Mouse (Mus musculus) spleen, postnatal 36 days (tissue): ENCODE data around the gene Ppp1r21.

Experiments
- DNase-seq, 2 experiments: peaks; one replicate each; pipeline ENCODE4 v3.0.0; 2022; ENCODE audit warnings: low spot score in 2 of 2, mixed read lengths in 1 of 2

Gene Ppp1r21

DNA sequence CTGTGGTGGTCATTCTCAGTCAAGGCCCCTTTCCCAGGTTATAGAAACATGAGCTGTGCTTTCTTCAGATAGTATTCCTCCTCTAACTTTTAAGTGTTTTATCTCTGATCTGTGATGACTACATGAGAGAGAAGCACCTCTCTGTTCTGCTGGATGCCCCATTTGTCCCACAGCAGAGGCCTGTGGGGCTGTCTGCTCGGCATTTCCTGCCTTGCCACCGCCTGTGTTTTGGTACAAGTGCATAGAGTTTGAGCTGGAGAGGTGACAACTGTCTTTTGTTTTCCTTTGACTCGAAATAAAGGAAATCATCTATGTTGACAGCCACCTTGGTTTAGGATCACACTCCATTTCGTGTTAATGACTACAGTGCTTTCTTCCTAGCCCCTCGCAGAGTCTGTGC, 44.9 kb downstream of the Ppp1r21 start:
- DNase-seq: no peak

DNA sequence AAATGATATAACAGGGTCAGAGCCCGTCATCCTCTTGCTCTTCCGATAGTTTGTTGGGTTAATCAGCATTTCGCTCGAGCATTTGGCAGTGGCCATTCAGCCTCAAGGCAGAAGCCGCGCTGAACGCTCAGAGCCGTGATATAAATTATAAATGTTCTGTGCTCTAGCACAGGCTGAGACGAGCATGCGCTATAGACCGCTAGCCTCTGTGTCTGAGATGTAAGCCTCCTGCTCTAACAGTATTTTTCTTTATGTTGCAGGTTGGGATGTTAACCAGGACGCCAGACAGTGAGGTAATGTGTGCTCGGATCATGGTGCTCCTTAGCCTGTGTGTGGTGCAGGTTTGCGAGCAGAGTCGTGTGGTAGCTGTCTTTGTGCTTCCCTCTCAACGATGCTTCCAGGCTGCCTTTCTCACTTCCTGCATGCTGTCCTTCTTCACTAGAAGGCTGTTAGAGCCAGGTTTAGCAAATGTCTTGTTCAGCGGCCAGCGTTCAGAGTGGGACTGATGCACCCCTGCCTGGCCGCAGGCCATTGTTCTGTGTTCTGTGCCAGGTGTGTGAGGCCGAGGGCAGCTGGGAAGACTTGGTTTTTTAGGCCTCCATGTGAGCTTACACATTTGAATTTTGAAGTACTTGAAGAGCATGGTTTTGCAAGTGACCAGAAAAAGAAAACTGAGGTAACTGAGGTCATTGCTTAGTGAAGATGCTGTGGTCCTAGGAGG, 48.8 kb downstream of the Ppp1r21 start:
- no peak for DNase-seq

DNA sequence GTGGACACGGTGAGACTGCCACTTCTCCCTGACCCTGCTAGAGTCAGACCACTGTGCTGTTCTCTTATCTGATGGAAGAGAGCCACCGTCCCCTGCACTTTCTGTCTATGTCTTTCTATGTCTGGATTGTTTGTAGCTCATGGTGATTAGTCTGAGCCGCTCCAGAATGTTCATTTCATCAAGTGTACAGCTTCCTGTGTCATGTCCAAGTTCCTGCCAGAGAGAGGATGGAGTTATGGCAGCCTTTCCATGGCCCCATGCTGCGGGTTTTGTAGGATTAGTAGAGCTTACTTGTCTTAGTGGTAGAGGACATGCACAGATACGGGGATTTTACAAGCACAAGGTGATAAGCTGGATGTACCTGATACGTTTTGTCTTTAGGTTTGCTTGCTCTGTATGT, 50.6 kb downstream of the Ppp1r21 start:
- DNase-seq: no peak

DNA sequence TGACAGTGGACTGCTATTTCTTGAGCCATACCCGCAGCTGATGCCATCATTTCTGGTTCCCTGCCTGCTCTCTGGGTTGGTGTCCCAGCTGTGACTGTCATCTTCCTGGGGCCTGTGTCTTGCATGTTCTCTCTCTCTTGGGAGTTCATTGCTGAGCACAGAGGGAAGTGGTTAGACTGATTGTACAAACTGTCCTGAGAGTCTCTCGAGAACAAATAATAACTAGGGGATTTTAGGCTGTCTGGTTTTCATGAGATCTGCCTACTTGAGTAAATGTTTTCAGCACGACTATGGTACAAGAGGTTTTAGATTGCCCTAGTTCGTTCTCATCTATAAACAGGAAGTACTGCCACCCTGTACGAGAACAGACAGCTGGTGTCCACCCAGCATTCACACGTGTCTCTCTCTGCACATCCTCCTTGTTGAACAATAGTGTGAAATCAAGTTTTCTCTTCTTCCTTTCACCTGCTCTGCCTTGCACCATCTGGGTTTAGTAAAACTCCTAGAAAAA, 51.6 kb downstream of the Ppp1r21 start:
- DNase-seq: peak; percentile 71 to 85

DNA sequence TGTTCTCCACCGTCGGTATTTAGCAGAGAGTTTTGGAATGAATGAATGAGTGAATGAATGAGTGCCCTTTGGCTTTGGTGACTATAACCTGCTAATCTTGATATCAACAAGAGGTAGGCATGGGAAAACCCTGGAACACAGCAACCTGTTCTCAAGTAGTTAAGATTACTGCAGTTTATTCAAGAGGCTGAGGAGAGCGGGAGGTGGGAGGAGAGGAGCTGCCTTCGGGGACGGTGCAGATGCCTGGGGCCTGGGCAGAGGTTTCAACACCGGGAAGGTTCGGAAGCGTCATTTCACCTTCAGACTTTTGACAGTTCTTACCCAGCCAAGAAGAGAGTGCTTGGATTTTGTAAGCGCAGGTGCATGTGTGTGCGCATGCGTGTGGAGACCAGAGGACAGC, 53.1 kb downstream of the Ppp1r21 start:
- no peak for DNase-seq

DNA sequence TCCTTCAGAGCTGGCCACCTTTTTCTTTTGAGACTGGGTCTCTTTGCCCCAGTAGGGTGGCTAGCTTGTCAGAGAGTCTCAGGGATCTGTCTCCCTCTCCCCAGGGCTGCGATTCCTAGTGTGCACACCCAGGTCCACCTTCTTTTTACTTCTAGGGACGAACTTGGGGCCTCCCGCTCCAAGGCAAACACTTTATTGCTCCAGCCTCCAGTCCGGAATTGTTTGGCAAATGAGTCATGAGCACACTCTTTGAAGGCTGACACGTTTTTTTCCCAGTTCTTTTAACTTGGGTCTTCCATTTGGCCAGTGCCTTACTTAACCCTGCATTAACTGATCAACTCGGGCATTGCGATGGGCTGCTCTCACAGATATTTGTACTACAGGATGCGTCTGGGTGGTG, 53.5 kb downstream of the Ppp1r21 start:
- DNase-seq: no peak

DNA sequence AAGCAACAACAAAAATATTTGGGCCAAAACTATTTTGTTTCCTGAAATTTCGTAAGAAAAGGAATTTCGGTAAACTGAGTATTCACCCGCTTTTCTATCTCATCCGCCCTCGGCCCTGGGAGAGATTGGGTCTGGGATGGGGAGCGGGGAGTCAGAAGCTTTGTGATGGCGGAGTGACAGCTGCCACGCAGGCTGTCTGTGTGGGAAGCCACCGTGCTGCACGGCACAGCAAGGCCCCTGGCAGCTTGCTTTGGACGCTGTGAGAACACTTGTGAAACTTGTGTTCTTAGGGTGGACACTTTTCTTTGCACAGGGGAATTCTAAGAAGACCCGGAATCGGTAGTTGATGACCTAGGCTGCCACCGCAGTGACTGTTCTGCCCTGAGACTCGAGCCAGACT, 57.5 kb downstream of the Ppp1r21 start:
- no peak for DNase-seq

DNA sequence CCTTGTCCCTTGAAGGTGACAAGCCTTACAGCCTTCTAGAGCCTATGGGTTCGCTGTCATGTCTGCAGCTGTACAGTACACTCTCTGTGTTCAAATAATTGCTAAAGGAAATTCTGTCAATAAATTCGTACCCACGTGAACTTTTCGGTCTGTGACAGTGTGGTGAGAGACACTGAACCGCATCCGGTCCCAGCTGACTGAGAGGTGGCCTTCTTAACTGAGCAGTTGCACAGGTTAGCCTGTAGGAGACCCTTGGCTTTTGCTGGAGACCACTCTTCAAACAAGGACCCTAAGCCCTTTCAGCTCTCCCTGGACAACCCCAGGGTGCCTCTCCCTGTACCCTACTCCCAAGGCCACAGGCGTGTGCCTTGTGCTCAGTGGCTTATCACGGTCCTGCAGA, 58.3 kb downstream of the Ppp1r21 start:
- no peak for DNase-seq

DNA sequence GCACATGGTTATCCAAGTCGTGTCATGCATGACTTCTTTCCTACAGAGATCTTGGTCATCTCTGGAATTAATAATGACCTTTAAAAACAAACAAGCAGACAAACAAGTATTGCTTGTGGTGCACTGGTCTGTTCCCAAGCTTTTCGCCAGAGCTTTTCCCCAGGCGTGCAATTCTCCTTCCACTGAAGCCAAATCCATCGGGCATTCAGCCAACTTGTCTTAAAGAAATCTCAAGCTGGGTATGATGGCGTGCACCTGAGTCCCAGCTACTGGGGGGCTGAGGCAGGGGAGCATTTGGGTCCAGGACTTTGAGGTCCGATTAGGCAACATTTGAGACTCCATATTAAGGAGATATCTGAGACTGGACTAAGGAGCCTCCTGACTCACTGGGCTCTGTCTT, 60.3 kb downstream of the Ppp1r21 start:
- DNase-seq: no peak

DNA sequence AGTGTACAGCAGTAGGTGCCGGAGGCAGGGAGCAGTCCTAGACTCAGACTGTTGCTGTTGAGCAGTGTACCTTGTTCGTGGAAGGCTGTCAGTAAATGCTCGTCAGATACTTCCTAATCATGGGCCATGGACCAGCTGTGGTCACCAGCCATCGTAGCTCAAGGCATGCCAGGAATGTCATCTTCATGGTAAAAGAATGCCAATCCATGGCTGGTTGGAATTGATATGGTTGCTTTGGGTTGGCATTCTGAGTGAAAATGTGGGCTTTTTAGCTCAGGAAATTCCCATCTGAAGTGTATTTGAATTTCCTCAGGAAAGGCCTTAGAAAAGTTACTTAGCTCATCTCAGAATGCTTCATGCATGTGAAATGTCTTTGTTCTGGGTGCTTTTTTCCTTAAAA, 65.2 kb downstream of the Ppp1r21 start:
- DNase-seq: no peak

DNA sequence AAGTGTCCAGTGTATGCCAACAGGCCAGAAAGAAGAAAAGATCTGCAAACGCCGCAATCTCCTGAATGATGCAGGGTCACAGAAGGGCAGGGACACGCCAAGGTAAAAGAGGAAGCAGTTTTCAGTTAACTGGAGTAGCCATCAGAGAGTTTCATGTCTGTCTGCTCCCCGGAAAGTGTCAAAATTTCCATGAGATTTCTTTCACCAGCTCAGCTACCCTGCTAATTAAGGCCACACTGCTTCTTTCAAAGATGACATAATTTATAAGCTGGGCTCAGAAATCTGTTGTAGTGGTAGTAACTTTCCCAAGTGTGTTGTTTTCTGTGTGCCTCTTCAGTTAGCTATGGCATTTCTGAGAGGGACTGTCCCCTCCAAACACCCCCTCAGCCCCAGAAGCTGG, 66.2 kb downstream of the Ppp1r21 start:
- DNase-seq: no peak

DNA sequence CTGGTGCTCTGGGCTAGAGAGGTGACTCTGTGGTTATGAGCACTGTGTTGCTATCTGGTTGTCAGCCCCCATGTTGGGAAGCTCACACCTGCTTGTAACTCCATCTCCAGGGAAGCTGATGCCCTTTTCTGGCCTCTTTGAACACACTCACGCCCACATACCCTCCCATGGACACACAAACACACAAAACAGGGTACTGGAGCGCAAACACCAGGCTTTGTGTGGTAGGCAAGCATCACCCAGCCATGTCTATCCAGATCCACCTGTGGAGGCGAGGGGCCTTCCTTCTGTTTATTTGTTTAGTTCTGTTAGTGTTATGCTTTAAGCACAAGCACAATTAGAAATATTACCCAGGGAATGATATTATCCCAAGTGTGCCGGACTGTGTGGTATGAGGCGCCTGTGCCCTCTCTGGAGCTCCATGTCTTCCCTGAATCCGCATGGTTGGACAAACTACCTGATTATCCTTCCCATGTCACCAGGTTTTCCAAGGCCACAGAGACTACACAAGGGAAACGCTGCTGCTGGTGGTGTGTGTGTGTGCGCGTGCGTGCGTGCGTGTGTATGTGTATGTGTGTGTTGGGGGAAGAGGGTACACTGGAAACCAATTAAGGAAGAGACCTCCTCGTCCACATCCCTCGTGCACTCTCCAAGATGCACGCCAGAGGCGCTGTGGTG, 66.8 kb downstream of the Ppp1r21 start:
- no peak for DNase-seq

DNA sequence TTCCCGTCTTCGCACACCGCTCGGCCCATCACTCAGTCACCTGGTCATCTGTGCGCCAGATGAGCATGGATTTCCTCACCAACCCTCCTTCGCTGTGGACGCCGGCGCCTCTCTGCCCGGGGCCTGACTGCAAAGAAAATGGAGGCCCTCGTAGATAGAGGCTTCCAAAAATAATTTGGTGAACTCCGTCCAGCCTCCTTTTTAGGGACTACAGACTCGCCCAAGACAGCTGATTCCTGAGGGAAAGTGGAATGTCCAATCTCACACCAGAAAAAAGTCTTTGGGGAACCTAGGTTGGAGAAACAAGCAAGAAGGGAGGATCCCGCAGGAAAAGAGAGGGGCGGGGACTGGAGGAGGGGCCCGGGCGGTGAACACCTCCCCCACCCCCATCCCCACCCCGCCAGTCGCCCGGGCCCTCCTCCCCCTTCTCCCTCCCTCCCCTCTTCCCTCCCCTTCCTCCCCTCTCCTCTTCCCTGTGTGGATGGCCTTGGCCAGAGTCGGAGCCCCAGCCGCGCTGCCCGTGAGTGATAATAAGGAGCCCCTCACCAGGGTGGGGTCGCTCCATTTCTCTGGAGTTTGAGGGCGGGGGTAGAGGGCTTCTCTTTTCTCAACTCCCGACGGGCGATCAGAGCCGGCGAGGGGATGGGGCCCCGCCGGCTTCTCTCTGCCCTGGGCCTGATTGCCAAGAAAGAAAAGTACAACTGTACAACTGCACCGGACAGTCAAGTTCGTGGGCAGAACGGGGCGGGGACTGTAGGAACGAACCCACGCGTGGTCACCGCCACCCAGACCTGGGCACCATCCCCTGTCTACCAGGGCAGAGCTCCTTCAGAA, 67.5 kb downstream of the Ppp1r21 start, which contains the start of gene Ston1:
Gene Ston1 (plus strand): TSS at position 463 of the 834 bp plus-strand sequence.
- DNase-seq: peak; percentile 47 to 58

DNA sequence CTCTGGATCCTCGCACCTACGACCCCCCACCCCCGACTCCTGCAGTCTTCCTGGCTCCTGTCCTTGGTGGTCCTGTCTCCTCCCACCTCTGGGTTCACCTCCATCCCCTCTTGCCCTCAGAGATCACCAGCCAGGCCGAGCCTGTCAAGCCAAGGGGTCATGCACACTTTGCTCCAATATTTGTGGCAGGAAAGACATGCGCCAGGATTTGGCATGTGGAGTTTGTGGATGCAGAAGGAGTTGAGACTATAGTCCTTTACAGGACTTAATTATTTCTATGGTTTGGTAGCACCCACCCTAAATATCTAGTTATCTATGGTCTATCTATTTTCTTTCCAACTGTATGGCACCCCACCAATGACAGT, 68.1 kb downstream of the Ppp1r21 start:
- DNase-seq: no peak

DNA sequence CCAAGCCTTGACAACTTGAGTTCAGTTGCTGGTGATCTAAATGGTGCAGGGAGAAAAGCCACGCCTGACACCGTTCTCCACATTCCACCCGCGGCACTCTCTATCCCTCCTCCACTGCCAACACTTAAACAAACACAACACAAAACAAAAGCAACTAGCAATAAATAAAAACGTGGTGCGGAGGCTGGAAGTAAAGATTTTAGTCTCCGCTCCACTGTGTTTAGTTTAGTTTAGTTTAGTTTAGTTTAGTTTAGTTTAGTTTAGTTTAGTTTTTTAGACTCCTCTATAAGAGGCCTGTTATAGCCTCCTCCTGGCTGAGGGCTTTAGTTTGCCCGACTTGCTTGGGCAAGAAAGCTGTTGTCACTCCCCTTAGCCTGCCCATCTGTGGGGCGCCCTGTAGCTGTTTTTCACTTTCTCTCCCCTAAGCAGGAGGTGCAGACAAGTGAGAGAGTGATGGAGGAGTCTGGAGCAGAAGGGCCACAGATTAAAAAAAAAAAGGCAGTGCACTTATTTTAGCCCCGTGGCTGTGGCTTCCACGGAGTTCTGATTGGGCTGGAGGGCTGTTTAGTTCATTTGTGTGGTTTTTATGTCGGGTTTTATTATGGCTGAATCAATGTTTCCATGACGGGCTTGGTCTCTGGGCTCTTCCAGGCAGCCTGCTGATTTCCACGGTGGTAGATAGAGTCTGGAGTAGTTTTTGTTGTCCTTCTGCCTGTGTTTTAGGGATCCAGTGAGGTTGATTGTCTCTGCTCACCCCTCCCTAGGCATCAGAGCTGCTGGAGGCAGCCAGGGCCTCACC, 68.9 kb downstream of the Ppp1r21 start:
- DNase-seq: no peak

DNA sequence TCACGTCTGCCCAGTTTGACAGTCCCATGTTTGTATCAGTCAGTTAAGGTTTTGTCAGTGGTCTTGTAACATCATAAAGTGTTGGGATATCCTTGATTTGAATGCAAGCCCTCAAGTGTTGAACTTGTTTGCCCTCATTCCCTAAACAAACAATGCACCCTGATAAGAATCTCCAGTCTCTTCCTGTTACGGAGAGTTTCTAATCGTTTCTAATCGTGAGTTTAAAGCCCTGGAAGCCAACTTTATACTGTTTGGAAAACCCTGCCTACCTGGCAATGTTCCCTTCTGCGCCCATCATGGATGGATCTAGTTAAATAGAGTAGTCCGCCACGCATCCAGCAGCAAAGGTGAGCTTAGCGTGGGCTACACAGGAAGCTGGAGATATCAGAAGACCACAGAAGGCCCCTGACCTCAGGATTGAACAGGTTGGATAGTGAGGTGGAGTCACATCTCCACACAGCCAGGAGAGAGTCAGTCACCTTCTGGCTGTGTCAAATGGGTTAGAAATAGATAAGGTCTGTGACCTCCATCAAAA, 70.6 kb downstream of the Ppp1r21 start:
- DNase-seq: no peak

DNA sequence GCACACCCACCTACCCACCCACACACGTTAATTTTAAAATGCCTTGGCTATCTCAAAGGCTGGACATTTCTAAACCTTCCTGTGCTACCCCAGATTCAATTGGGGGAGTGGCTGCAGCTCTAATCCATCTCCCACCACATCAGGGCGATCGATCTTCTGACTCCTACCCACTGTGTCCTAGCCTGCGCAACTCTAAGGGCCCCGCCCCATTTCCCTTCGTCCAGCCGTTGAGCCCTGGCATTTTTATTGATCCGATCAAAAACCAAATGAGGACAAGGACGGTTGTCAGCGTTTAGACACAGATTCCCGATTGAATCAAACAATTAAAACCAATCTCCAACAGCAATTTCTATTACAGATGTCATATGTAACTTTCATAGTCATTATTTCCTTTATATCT, 74.0 kb downstream of the Ppp1r21 start:
- DNase-seq: no peak

DNA sequence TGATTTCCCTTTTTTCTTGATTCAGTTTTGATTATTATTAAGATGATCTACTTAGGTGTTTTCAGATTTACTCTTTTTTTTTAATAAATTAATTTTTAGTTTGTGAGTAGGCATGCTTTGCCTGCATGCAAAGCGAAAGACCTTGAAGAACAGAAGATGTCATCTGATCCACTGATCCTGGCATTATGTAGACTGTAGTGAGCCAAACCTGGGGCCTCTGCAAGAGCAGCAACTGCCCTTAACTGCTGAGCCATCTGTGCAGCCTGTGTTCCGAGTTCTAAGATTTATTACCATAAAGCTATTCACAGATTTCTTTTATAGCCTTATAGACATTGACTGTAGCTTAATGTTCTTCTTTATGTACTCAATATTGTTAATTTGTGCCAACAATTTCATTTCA, 76.1 kb downstream of the Ppp1r21 start:
- DNase-seq: no peak

DNA sequence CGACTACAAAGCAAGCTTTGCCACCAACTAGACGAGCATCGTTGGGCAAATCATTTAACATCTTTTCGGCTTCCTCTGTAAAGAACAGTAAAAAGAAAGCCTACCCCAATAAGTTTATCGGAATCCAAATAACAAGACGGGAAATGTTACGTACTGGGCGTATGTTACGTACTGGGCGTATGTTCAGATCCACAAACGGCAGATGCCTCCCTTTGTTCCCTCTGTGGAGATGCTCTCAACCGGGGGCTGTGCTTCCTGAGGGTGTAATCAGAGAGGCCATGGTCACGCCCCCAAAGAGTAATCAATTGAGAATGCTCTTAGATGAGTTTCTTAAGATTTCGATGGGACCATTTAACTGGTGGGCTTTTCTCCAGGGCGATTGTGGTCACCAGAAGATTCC, 79.4 kb downstream of the Ppp1r21 start:
- DNase-seq: no peak

DNA sequence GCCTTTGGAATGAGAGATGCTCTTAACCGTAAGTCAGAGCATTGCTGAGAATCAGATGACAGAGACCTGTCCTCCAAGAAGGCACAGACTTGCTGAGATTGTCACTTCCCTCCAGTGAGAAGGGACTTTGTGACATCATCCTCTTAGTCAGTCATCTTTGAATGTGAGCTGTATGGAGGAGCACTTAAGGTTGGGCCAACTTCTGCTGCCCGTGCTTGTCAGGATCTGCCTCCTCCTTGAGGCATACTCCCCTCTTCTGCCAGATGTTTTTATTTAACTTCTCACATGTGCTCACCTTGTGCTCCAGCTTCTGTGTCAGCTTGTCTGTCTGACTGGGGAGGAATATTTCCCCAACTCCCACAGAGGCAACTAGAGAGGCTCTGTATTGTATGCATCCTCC, 81.1 kb downstream of the Ppp1r21 start:
- DNase-seq: no peak

DNA sequence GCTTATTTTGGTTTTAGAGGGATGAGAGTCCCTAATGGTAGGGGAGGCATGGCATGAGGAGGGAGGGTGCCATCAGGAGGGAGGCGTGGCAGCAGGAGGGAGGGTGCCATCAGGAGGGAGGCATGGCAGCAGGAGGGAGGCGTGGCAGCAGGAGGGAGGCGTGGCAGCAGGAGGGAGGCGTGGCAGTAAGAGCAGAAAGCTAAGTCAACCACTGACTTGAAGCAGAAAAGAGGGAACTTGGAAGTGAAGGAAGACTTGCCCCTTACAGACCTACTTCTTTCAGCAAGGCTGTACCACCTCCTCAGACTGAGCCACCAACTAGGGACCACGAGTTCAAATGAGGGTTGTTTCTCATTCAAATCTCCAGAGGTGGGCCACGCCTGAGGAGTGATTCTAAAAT, 83.3 kb downstream of the Ppp1r21 start:
- no peak for DNase-seq
